Mouse (Mus musculus) limb, embryonic 10.5 days (tissue): ENCODE data around the gene Gm17617. TPM values are rescaled to one million over a fixed set of nuclear protein-coding genes. Genes with fewer than 3 reads are reported as not detected.

ENCODE experiments used
- DNase-seq: peaks from one replicate; pipeline ENCODE4 v3.0.0-alpha.2; 2017; ENCODE audit warnings: low spot score
- H3K27ac ChIP-seq: fragments of 300-500 bp; sonication (generic); 2 replicates; pipeline ENCODE4 v1.5.1; 2016; ENCODE audit warnings: mild to moderate bottlenecking
- H3K27me3 ChIP-seq: fragments of 300-500 bp; sonication (generic); 2 replicates; pipeline ENCODE4 v1.6.1; 2016; ENCODE audit warnings: low read depth, mild to moderate bottlenecking; ENCODE audit not compliant: poor library complexity, severe bottlenecking
- H3K36me3 ChIP-seq: fragments of 300-500 bp; sonication (generic); 2 replicates; pipeline ENCODE4 v1.6.1; 2016; ENCODE audit warnings: mild to moderate bottlenecking, moderate library complexity
- H3K4me1 ChIP-seq: fragments of 300-500 bp; sonication (generic); 2 replicates; pipeline ENCODE4 v1.6.1; 2016
- H3K4me3 ChIP-seq: fragments of 300-500 bp; sonication (generic); 2 replicates; pipeline ENCODE4 v1.5.1; 2016; ENCODE audit warnings: mild to moderate bottlenecking, moderate library complexity
- H3K9me3 ChIP-seq: fragments of 300-500 bp; sonication (generic); replicated peaks from 2 replicates; pipeline ENCODE4 v1.6.1; 2016; ENCODE audit warnings: mild to moderate bottlenecking
- WGBS: fragments of 180-500 bp; shearing (Covaris S2); methylation state at CpG from one replicate; pipeline ENCODE4 v1.1.7; 2016; 5-methylcytosine and 5-hydroxymethylcytosine counted together
- polyA plus RNA-seq: library from polyadenylated mRNA; unstranded; fragments of >200 nt; fragmentation: Nextera tagmentation; extraction: Ambion mirVana; gene quantifications from 2 replicates; pipeline ENCODE4 v1.2.1, GENCODE M21; 2016

Gene Gm17617
- polyA plus RNA-seq: not detected in 2 replicates

- Histone ChIP-seq H3K27me3 (no peaks in the 10 kb centered on the region), H3K4me1 (peaks cover 2% of the 10 kb centered on the region; the same call in 1 of the 2 replicates), H3K27ac (no peak within 1 kb of the TSS), H3K36me3 (peaks cover 55% of the 10 kb centered on the region), H3K9me3 (no peaks in the 10 kb centered on the region), H3K4me3 (no peak within 1 kb of the TSS)
- 94% methylated on average over 2 of the region's 2 CpGs for WGBS
- DNase-seq: no peak
These were observed at the start of gene Gm17617 for GRCm38 (mm10) chr13:55133448-55133847. Gene Gm17617 (minus strand): TSS chr13:55133548.

- 2% methylated on average over 23 of the region's 23 CpGs for WGBS
- Histone ChIP-seq H3K4me1 (peaks cover 5% of the 10 kb centered on the region; the same call in 1 of the 2 replicates), H3K9me3 (no peaks in the 10 kb centered on the region), H3K27ac (peak overlapping the region; percentile 76), H3K36me3 (no peaks in the 10 kb centered on the region), H3K4me3 (peak overlapping the region; percentile 45), H3K27me3 (no peaks in the 10 kb centered on the region)
- peak; percentile 73 for DNase-seq
These were observed 49.0 kb upstream of the Gm17617 start for GRCm38 (mm10) chr13:55182173-55182894.

GRCm38 (mm10) chr13:55181786-55182172 is 48.4 kb upstream of the Gm17617 start:
- 79% methylated on average over 2 of the region's 2 CpGs for WGBS
- Histone ChIP-seq H3K36me3 (no peaks in the 10 kb centered on the region), H3K4me1 (peaks cover 5% of the 10 kb centered on the region; the same call in 1 of the 2 replicates), H3K4me3 (peak overlapping the region; percentile 45; the same call in 1 of the 2 replicates), H3K27me3 (no peaks in the 10 kb centered on the region), H3K27ac (peak overlapping the region; percentile 76; the same call in 1 of the 2 replicates), H3K9me3 (no peaks in the 10 kb centered on the region)
- DNase-seq: no peak

- WGBS: 91% methylated on average over 3 of the region's 3 CpGs
- no peaks in the 10 kb centered on the region for H3K27me3 ChIP-seq
- no peaks in the 10 kb centered on the region for H3K36me3 ChIP-seq
- peaks cover 6% of the 10 kb centered on the region; the same call in 1 of the 2 replicates for H3K4me1 ChIP-seq
- no peak overlapping the region for H3K4me3 ChIP-seq
- no peak for DNase-seq
- H3K9me3 ChIP-seq: no peaks in the 10 kb centered on the region
- no peak overlapping the region for H3K27ac ChIP-seq
These were observed 46.2 kb upstream of the Gm17617 start for GRCm38 (mm10) chr13:55179591-55179990.

- 33% methylated on average over 2 of the region's 2 CpGs for WGBS
- no peaks in the 10 kb centered on the region for H3K36me3 ChIP-seq
- peak; percentile 84 for DNase-seq
These were observed 45.2 kb upstream of the Gm17617 start for GRCm38 (mm10) chr13:55178556-55178955.

GRCm38 (mm10) chr13:55177903-55178496 is 44.7 kb upstream of the Gm17617 start:
- no peaks in the 10 kb centered on the region for H3K9me3 ChIP-seq
- no peaks in the 10 kb centered on the region for H3K27me3 ChIP-seq
- DNase-seq: no peak
- H3K4me1 ChIP-seq: peaks cover 11% of the 10 kb centered on the region
- 64% methylated on average over 4 of the region's 4 CpGs for WGBS
- H3K4me3 ChIP-seq: no peak overlapping the region
- H3K36me3 ChIP-seq: no peaks in the 10 kb centered on the region
- H3K27ac ChIP-seq: peak overlapping the region; percentile 33; the same call in 1 of the 2 replicates

More at GRCm38 (mm10) chr13:55178556-55178955, 45.2 kb upstream of the Gm17617 start:
- Histone ChIP-seq H3K9me3 (no peaks in the 10 kb centered on the region), H3K4me1 (peaks cover 11% of the 10 kb centered on the region), H3K4me3 (no peak overlapping the region), H3K27ac (no peak overlapping the region), H3K27me3 (no peaks in the 10 kb centered on the region)

- H3K27ac ChIP-seq: no peak overlapping the region
- H3K4me1 ChIP-seq: peaks cover 24% of the 10 kb centered on the region
- no peaks in the 10 kb centered on the region for H3K9me3 ChIP-seq
- H3K36me3 ChIP-seq: no peaks in the 10 kb centered on the region
- H3K4me3 ChIP-seq: no peak overlapping the region
- 91% methylated on average over 6 of the region's 6 CpGs for WGBS
- no peaks in the 10 kb centered on the region for H3K27me3 ChIP-seq
- DNase-seq: no peak
These were observed 42.9 kb upstream of the Gm17617 start for GRCm38 (mm10) chr13:55176265-55176664.

GRCm38 (mm10) chr13:55174347-55174746 is 41.0 kb upstream of the Gm17617 start:
- no peaks in the 10 kb centered on the region for H3K36me3 ChIP-seq
- 76% methylated on average over 11 of the region's 11 CpGs for WGBS
- H3K4me3 ChIP-seq: no peak overlapping the region
- no peak overlapping the region for H3K27ac ChIP-seq
- DNase-seq: no peak
- H3K4me1 ChIP-seq: peaks cover 25% of the 10 kb centered on the region
- no peaks in the 10 kb centered on the region for H3K9me3 ChIP-seq
- H3K27me3 ChIP-seq: no peaks in the 10 kb centered on the region

- no peaks in the 10 kb centered on the region for H3K9me3 ChIP-seq
- no peak for DNase-seq
- no peaks in the 10 kb centered on the region for H3K27me3 ChIP-seq
- H3K36me3 ChIP-seq: no peaks in the 10 kb centered on the region
- WGBS: 55% methylated on average over 7 of the region's 7 CpGs
- peak overlapping the region; percentile 33; the same call in 1 of the 2 replicates for H3K27ac ChIP-seq
- no peak overlapping the region for H3K4me3 ChIP-seq
- H3K4me1 ChIP-seq: peaks cover 29% of the 10 kb centered on the region
These were observed 39.0 kb upstream of the Gm17617 start for GRCm38 (mm10) chr13:55172336-55172770.

- WGBS: 19% methylated on average over 26 of the region's 26 CpGs
- peak overlapping the region; percentile 32 for H3K4me3 ChIP-seq
- DNase-seq: peak; percentile 63
- no peaks in the 10 kb centered on the region for H3K36me3 ChIP-seq
- H3K27ac ChIP-seq: peak overlapping the region; percentile 33; the same call in 1 of the 2 replicates
- no peaks in the 10 kb centered on the region for H3K9me3 ChIP-seq
- peaks cover 29% of the 10 kb centered on the region for H3K4me1 ChIP-seq
- H3K27me3 ChIP-seq: no peaks in the 10 kb centered on the region
These were observed 38.4 kb upstream of the Gm17617 start for GRCm38 (mm10) chr13:55171517-55172335.

GRCm38 (mm10) chr13:55168958-55169369 is 35.6 kb upstream of the Gm17617 start:
- DNase-seq: no peak
- H3K9me3 ChIP-seq: no peaks in the 10 kb centered on the region
- peaks cover 23% of the 10 kb centered on the region for H3K4me1 ChIP-seq
- H3K36me3 ChIP-seq: no peaks in the 10 kb centered on the region
- 82% methylated on average over 13 of the region's 13 CpGs for WGBS
- no peaks in the 10 kb centered on the region for H3K27me3 ChIP-seq
- H3K4me3 ChIP-seq: no peak overlapping the region
- H3K27ac ChIP-seq: peak overlapping the region; percentile 56; the same call in 1 of the 2 replicates

GRCm38 (mm10) chr13:55168255-55168654 is 34.9 kb upstream of the Gm17617 start:
- Histone ChIP-seq H3K9me3 (no peaks in the 10 kb centered on the region), H3K4me3 (no peak overlapping the region), H3K36me3 (no peaks in the 10 kb centered on the region), H3K27me3 (no peaks in the 10 kb centered on the region), H3K4me1 (peaks cover 23% of the 10 kb centered on the region), H3K27ac (no peak overlapping the region)
- DNase-seq: no peak
- 99% methylated on average over 5 of the region's 5 CpGs for WGBS
